In genomic region chr5:131843766-131844518, GRCm38 (mm10) we compare ENCODE assay signal across 12 mouse cellular contexts.
DNase-seq lines count a peak whose midpoint lies in the region; ATAC-seq lines count a peak whose summit lies in the region.
"Had no signal": no experiment of that assay in that cellular context is flagged by ENCODE, and none has a peak within 500 bp of the region (broad histone marks: within the 10 kb centered on the region; RNA-seq: fewer than 3 reads in every experiment).

No protein-coding gene starts in this region.

- H3K9ac ChIP-seq in embryonic facial prominence, embryonic 14.5 days (ENCODE audit: low read depth, low read length): no peak overlapping the region
- no peak overlapping the region for H3K9ac ChIP-seq in midbrain, embryonic 12.5 days (replicated peaks)
- H3K9ac ChIP-seq in midbrain, embryonic 16.5 days (ENCODE audit: low read depth, low read length): no peak overlapping the region
- H3K9ac ChIP-seq in hindbrain, embryonic 14.5 days: no peak overlapping the region
- H3K9ac ChIP-seq: liver, embryonic 15.5 days had no signal

- no peak overlapping the region for H3K27ac ChIP-seq in embryonic facial prominence, embryonic 14.5 days (replicated peaks; ENCODE audit: low read depth, low read length)
- H3K27ac ChIP-seq in embryonic facial prominence, embryonic 10.5 days (replicated peaks): no peak overlapping the region
- H3K27ac ChIP-seq in midbrain, embryonic 12.5 days (replicated peaks): peak overlapping the region; percentile 16
- H3K27ac ChIP-seq in midbrain, embryonic 16.5 days (ENCODE audit: low read length): no peak overlapping the region
- H3K27ac ChIP-seq in hindbrain, embryonic 14.5 days: peak overlapping the region; percentile 66
- H3K27ac ChIP-seq: liver, embryonic 15.5 days had no signal

- 0 out of 2 replicates have a peak, but pooled peaks have one; percentile 24 for ATAC-seq in embryonic facial prominence, embryonic 14.5 days (ENCODE audit: low read depth)
- no peak for ATAC-seq in midbrain, embryonic 12.5 days (ENCODE audit: low FRiP score, low read depth)
- no peak for ATAC-seq in midbrain, embryonic 16.5 days
- ATAC-seq in hindbrain, embryonic 14.5 days (ENCODE audit: low FRiP score): 0 out of 2 replicates have a peak, but pooled peaks have one; percentile 37

- no peak overlapping the region for H3K4me3 ChIP-seq in embryonic facial prominence, embryonic 14.5 days (ENCODE audit: low read depth, low read length)
- H3K4me3 ChIP-seq in embryonic facial prominence, embryonic 10.5 days: no peak overlapping the region
- no peak overlapping the region for H3K4me3 ChIP-seq in midbrain, embryonic 12.5 days
- no peak overlapping the region for H3K4me3 ChIP-seq in midbrain, embryonic 16.5 days (ENCODE audit: low read depth, low read length)
- H3K4me3 ChIP-seq in hindbrain, embryonic 14.5 days (replicated peaks; ENCODE audit: low read length): no peak overlapping the region
- H3K4me3 ChIP-seq: erythroblast, embryonic 14.5 days; liver, embryonic 15.5 days had no signal

- 59% methylated on average over 9 of the region's 9 CpGs for WGBS in embryonic facial prominence, embryonic 14.5 days
- 68% methylated on average over 9 of the region's 9 CpGs for WGBS in embryonic facial prominence, embryonic 10.5 days
- 59% methylated on average over 9 of the region's 9 CpGs for WGBS in midbrain, embryonic 12.5 days
- WGBS in midbrain, embryonic 16.5 days: 41% methylated on average over 9 of the region's 9 CpGs
- WGBS in hindbrain, embryonic 14.5 days: 29% methylated on average over 9 of the region's 9 CpGs

- H3K9me3 ChIP-seq in embryonic facial prominence, embryonic 14.5 days (ENCODE audit: control insufficient read depth, low read length): no peaks in the 10 kb centered on the region
- H3K9me3 ChIP-seq in embryonic facial prominence, embryonic 10.5 days: no peaks in the 10 kb centered on the region
- H3K9me3 ChIP-seq in midbrain, embryonic 12.5 days: no peaks in the 10 kb centered on the region
- no peaks in the 10 kb centered on the region for H3K9me3 ChIP-seq in midbrain, embryonic 16.5 days (replicated peaks; ENCODE audit: control insufficient read depth, low read length, poor library complexity, severe bottlenecking)
- no peaks in the 10 kb centered on the region for H3K9me3 ChIP-seq in hindbrain, embryonic 14.5 days (ENCODE audit: control insufficient read depth, low read length)
- H3K9me3 ChIP-seq: liver, embryonic 15.5 days had no signal

- no peaks in the 10 kb centered on the region for H3K36me3 ChIP-seq in embryonic facial prominence, embryonic 14.5 days (ENCODE audit: control insufficient read depth, insufficient read depth, low read length)
- H3K36me3 ChIP-seq in embryonic facial prominence, embryonic 10.5 days (replicated peaks): no peaks in the 10 kb centered on the region
- H3K36me3 ChIP-seq in midbrain, embryonic 12.5 days: no peaks in the 10 kb centered on the region
- no peaks in the 10 kb centered on the region for H3K36me3 ChIP-seq in midbrain, embryonic 16.5 days (ENCODE audit: control insufficient read depth, insufficient read depth, low read length)
- no peaks in the 10 kb centered on the region for H3K36me3 ChIP-seq in hindbrain, embryonic 14.5 days (replicated peaks; ENCODE audit: control insufficient read depth, insufficient read depth)
- H3K36me3 ChIP-seq: liver, embryonic 15.5 days had no signal

- no peak overlapping the region for H3K4me2 ChIP-seq in embryonic facial prominence, embryonic 14.5 days (ENCODE audit: low read depth, low read length)
- no peak overlapping the region for H3K4me2 ChIP-seq in midbrain, embryonic 12.5 days (replicated peaks)
- no peak overlapping the region for H3K4me2 ChIP-seq in midbrain, embryonic 16.5 days (ENCODE audit: low read length)
- no peak overlapping the region for H3K4me2 ChIP-seq in hindbrain, embryonic 14.5 days (replicated peaks)
- H3K4me2 ChIP-seq: liver, embryonic 15.5 days had no signal

- peak; percentile 42 for DNase-seq in embryonic facial prominence, embryonic 14.5 days (ENCODE audit: low spot score)
- no peak for DNase-seq in embryonic facial prominence, embryonic 10.5 days (ENCODE audit: low spot score)
- no peak for DNase-seq in hindbrain, embryonic 14.5 days (ENCODE audit: low spot score)
- peak; percentile 56 to 58 for DNase-seq in right cerebral cortex, postnatal 10 days (ENCODE audit: low spot score in 2 of 2)
- no peak for DNase-seq in embryo, embryonic 11 days
- no peak for DNase-seq in adrenal gland, postnatal 4 days (ENCODE audit: low spot score in 2 of 2)
- DNase-seq: cerebellum, postnatal 36 days; heart, adult 18-20 months had no signal

- H3K27me3 ChIP-seq in embryonic facial prominence, embryonic 14.5 days (replicated peaks; ENCODE audit: control insufficient read depth, insufficient read depth, low read length): 0 out of 2 replicates have a peak, but pooled peaks cover 4% of the 10 kb centered on the region
- H3K27me3 ChIP-seq in embryonic facial prominence, embryonic 10.5 days (replicated peaks; ENCODE audit: low read depth, poor library complexity, severe bottlenecking): peaks cover 56% of the 10 kb centered on the region
- H3K27me3 ChIP-seq in midbrain, embryonic 12.5 days: no peaks in the 10 kb centered on the region
- H3K27me3 ChIP-seq in midbrain, embryonic 16.5 days (ENCODE audit: control insufficient read depth, insufficient read depth, low read depth, low read length): no peaks in the 10 kb centered on the region
- no peaks in the 10 kb centered on the region for H3K27me3 ChIP-seq in hindbrain, embryonic 14.5 days (ENCODE audit: control insufficient read depth, insufficient read depth, low read length)
- H3K27me3 ChIP-seq: liver, embryonic 15.5 days had no signal

- H3K4me1 ChIP-seq in embryonic facial prominence, embryonic 14.5 days (ENCODE audit: control insufficient read depth, insufficient read depth, low read length): peaks cover 9% of the 10 kb centered on the region; the same call in 1 of the 2 replicates
- peaks cover 22% of the 10 kb centered on the region for H3K4me1 ChIP-seq in embryonic facial prominence, embryonic 10.5 days
- peaks cover 14% of the 10 kb centered on the region for H3K4me1 ChIP-seq in midbrain, embryonic 12.5 days
- H3K4me1 ChIP-seq in midbrain, embryonic 16.5 days (ENCODE audit: control insufficient read depth, insufficient read depth, low read length): peaks cover 9% of the 10 kb centered on the region; the same call in 1 of the 2 replicates
- peaks cover 14% of the 10 kb centered on the region for H3K4me1 ChIP-seq in hindbrain, embryonic 14.5 days (replicated peaks; ENCODE audit: control insufficient read depth, insufficient read depth, low read length)
- H3K4me1 ChIP-seq: liver, embryonic 15.5 days had no signal

Comparison
In these comparisons a context has a peak if more than half of its experiments do, and no peak if none do; other contexts are left out.
1. DNase-seq: peak in embryonic facial prominence, embryonic 14.5 days (single experiment) and right cerebral cortex, postnatal 10 days (2 of 2); none in embryonic facial prominence, embryonic 10.5 days (single experiment), hindbrain, embryonic 14.5 days (single experiment), embryo, embryonic 11 days (single experiment) and adrenal gland, postnatal 4 days (0 of 2).
2. H3K27ac ChIP-seq: peak in midbrain, embryonic 12.5 days (single experiment) and hindbrain, embryonic 14.5 days (single experiment); none in embryonic facial prominence, embryonic 14.5 days (single experiment), embryonic facial prominence, embryonic 10.5 days (single experiment) and midbrain, embryonic 16.5 days (single experiment).
3. ATAC-seq: peak in embryonic facial prominence, embryonic 14.5 days (single experiment) and hindbrain, embryonic 14.5 days (single experiment); none in midbrain, embryonic 12.5 days (single experiment) and midbrain, embryonic 16.5 days (single experiment).